Mouse (Mus musculus): ENCODE data around the gene Rab8b. TPM values are rescaled to one million over a fixed set of nuclear protein-coding genes. Genes with fewer than 3 reads are reported as not detected.
A peak's percentile ranks its signal among the peaks of the same experiment; 100 is the strongest.
"Not testable (repeated sequence)": the region's sequence is repeated elsewhere in the genome, so short reads cannot be mapped to it uniquely, and the experiment has no call there.

Gene Rab8b
- total RNA-seq, 2 experiments from 2014 or later: 82.1 to 141 TPM

- peak; percentile 49 for ATAC-seq (ENCODE audit: poor library complexity, severe bottlenecking)
These were observed 31.4 kb downstream of the Rab8b start for GRCm38 (mm10) chr9:66887960-66888610.

GRCm38 (mm10) chr9:66887301-66887902 lies 32.1 kb downstream of the Rab8b start:
- ATAC-seq (ENCODE audit: poor library complexity, severe bottlenecking): no peak

GRCm38 (mm10) chr9:66886818-66887217 lies 32.7 kb downstream of the Rab8b start:
- peak; percentile 81 for ATAC-seq (ENCODE audit: poor library complexity, severe bottlenecking)

GRCm38 (mm10) chr9:66886366-66886765 lies 33.1 kb downstream of the Rab8b start:
- no peak for ATAC-seq (ENCODE audit: poor library complexity, severe bottlenecking)

- ATAC-seq (ENCODE audit: poor library complexity, severe bottlenecking): no peak
These were observed 34.9 kb downstream of the Rab8b start for GRCm38 (mm10) chr9:66884609-66885008.

GRCm38 (mm10) chr9:66883500-66883899 lies 36.0 kb downstream of the Rab8b start:
- peak; percentile 28 for ATAC-seq (ENCODE audit: poor library complexity, severe bottlenecking)

GRCm38 (mm10) chr9:66882406-66882821 lies 37.1 kb downstream of the Rab8b start:
- ATAC-seq (ENCODE audit: poor library complexity, severe bottlenecking): peak; percentile 63

GRCm38 (mm10) chr9:66881858-66882257 lies 37.6 kb downstream of the Rab8b start:
- peak; percentile 23 for ATAC-seq (ENCODE audit: poor library complexity, severe bottlenecking)

GRCm38 (mm10) chr9:66880752-66881151 lies 38.7 kb downstream of the Rab8b start:
- ATAC-seq (ENCODE audit: poor library complexity, severe bottlenecking): no peak

GRCm38 (mm10) chr9:66879486-66879885 lies 40.0 kb downstream of the Rab8b start:
- peak; percentile 27 for ATAC-seq (ENCODE audit: poor library complexity, severe bottlenecking)

- ATAC-seq (ENCODE audit: poor library complexity, severe bottlenecking): no peak
These were observed 40.6 kb downstream of the Rab8b start for GRCm38 (mm10) chr9:66878899-66879298.

- ATAC-seq (ENCODE audit: poor library complexity, severe bottlenecking): no peak
These were observed 42.9 kb downstream of the Rab8b start for GRCm38 (mm10) chr9:66876577-66876976.

- no peak for ATAC-seq (ENCODE audit: poor library complexity, severe bottlenecking)
These were observed 45.2 kb downstream of the Rab8b start for GRCm38 (mm10) chr9:66874297-66874696.

- ATAC-seq (ENCODE audit: poor library complexity, severe bottlenecking): peak; percentile 68
These were observed 46.0 kb downstream of the Rab8b start for GRCm38 (mm10) chr9:66873531-66873930.

- not testable (repeated sequence) for ATAC-seq (ENCODE audit: poor library complexity, severe bottlenecking)
These were observed 46.5 kb downstream of the Rab8b start for GRCm38 (mm10) chr9:66873009-66873408.

- no peak for ATAC-seq (ENCODE audit: poor library complexity, severe bottlenecking)
These were observed 47.3 kb downstream of the Rab8b start for GRCm38 (mm10) chr9:66872015-66872727.

- ATAC-seq (ENCODE audit: poor library complexity, severe bottlenecking): no peak
These were observed 54.8 kb downstream of the Rab8b start for GRCm38 (mm10) chr9:66864708-66865107.

GRCm38 (mm10) chr9:66863456-66863855 lies 56.0 kb downstream of the Rab8b start:
- ATAC-seq (ENCODE audit: poor library complexity, severe bottlenecking): no peak

GRCm38 (mm10) chr9:66862202-66862601 lies 57.3 kb downstream of the Rab8b start:
- ATAC-seq (ENCODE audit: poor library complexity, severe bottlenecking): no peak

- ATAC-seq (ENCODE audit: poor library complexity, severe bottlenecking): no peak
These were observed 58.3 kb downstream of the Rab8b start for GRCm38 (mm10) chr9:66861104-66861767.

GRCm38 (mm10) chr9:66859523-66859922 lies 60.0 kb downstream of the Rab8b start:
- ATAC-seq (ENCODE audit: poor library complexity, severe bottlenecking): no peak
